Mouse (Mus musculus): ENCODE measurements around the gene Ltbr. TPM values are rescaled to one million over a fixed set of nuclear protein-coding genes. Genes with fewer than 3 reads are reported as not detected.
"Not testable (repeated sequence)": the region's sequence is repeated elsewhere in the genome, so short reads cannot be mapped to it uniquely, and the experiment has no call there.

Gene Ltbr
- total and polyA plus RNA-seq, 2 experiments from 2014 or later = 38.3 to 76.7 TPM

- WGBS = 51% methylated on average over 8 of the region's 8 CpGs
- Histone ChIP-seq H3K4me2 (ENCODE audit: low read depth, low read length) (no peak overlapping the region), H3K9ac (replicated peaks; ENCODE audit: low read depth, low read length) (no peak overlapping the region), H3K4me3 (ENCODE audit: low read depth, low read length) (no peak overlapping the region), H3K36me3 (replicated peaks; ENCODE audit: control insufficient read depth, insufficient read depth, low read length) (no peaks in the 10 kb centered on the region), H3K9me3 (replicated peaks; ENCODE audit: control insufficient read depth, low read length) (peaks cover 5% of the 10 kb centered on the region; the same call in 1 of the 2 replicates), H3K27me3 (ENCODE audit: control insufficient read depth, insufficient read depth, low read length) (no peaks in the 10 kb centered on the region), H3K4me1 (ENCODE audit: control insufficient read depth, insufficient read depth) (no peaks in the 10 kb centered on the region), H3K27ac (ENCODE audit: low read depth) (no peak overlapping the region)
- DNase-seq (ENCODE audit: low spot score) (no peak), ATAC-seq (ENCODE audit: insufficient read depth, low read depth) (no peak)
- no peak for TF ChIP-seq EP300 (IDR thresholded peaks at IDR 0.05; ENCODE audit: low read depth)
- TF ChIP-seq CTCF (IDR thresholded peaks at IDR 0.05; ENCODE audit: low read depth) = no peak
Observed at GRCm38 (mm10) chr6:125284250-125284649, 29.4 kb downstream of the Ltbr start.

- not testable (repeated sequence) for H3K9ac ChIP-seq (replicated peaks; ENCODE audit: low read depth, low read length); H3K27me3 ChIP-seq (ENCODE audit: control insufficient read depth, insufficient read depth, low read length); H3K4me2 ChIP-seq (ENCODE audit: low read depth, low read length); H3K9me3 ChIP-seq (replicated peaks; ENCODE audit: control insufficient read depth, low read length); DNase-seq (ENCODE audit: low spot score); H3K27ac ChIP-seq (ENCODE audit: low read depth); ATAC-seq (ENCODE audit: insufficient read depth, low read depth); H3K4me3 ChIP-seq (ENCODE audit: low read depth, low read length); H3K36me3 ChIP-seq (replicated peaks; ENCODE audit: control insufficient read depth, insufficient read depth, low read length); H3K4me1 ChIP-seq (ENCODE audit: control insufficient read depth, insufficient read depth)
- 73% methylated on average over 13 of the region's 13 CpGs for WGBS
Observed at GRCm38 (mm10) chr6:125282721-125283120, 31.0 kb downstream of the Ltbr start.

GRCm38 (mm10) chr6:125279729-125280128 is 34.0 kb downstream of the Ltbr start:
- WGBS = 62% methylated on average over 8 of the region's 8 CpGs
- no peaks in the 10 kb centered on the region for H3K27me3 ChIP-seq (ENCODE audit: control insufficient read depth, insufficient read depth, low read length)
- H3K4me1 ChIP-seq (ENCODE audit: control insufficient read depth, insufficient read depth) = no peaks in the 10 kb centered on the region
- DNase-seq (ENCODE audit: low spot score) (no peak), ATAC-seq (ENCODE audit: insufficient read depth, low read depth) (no peak)
- H3K4me3 ChIP-seq (ENCODE audit: low read depth, low read length) = no peak overlapping the region
- H3K36me3 ChIP-seq (replicated peaks; ENCODE audit: control insufficient read depth, insufficient read depth, low read length) = no peaks in the 10 kb centered on the region
- H3K4me2 ChIP-seq (ENCODE audit: low read depth, low read length) = no peak overlapping the region
- H3K9me3 ChIP-seq (replicated peaks; ENCODE audit: control insufficient read depth, low read length) = peaks cover 1% of the 10 kb centered on the region; the same call in 1 of the 2 replicates
- no peak overlapping the region for H3K9ac ChIP-seq (replicated peaks; ENCODE audit: low read depth, low read length)
- H3K27ac ChIP-seq (ENCODE audit: low read depth) = no peak overlapping the region
- TF ChIP-seq CTCF (IDR thresholded peaks at IDR 0.05; ENCODE audit: low read depth) = no peak
- TF ChIP-seq EP300 (IDR thresholded peaks at IDR 0.05; ENCODE audit: low read depth) = no peak

DNA sequence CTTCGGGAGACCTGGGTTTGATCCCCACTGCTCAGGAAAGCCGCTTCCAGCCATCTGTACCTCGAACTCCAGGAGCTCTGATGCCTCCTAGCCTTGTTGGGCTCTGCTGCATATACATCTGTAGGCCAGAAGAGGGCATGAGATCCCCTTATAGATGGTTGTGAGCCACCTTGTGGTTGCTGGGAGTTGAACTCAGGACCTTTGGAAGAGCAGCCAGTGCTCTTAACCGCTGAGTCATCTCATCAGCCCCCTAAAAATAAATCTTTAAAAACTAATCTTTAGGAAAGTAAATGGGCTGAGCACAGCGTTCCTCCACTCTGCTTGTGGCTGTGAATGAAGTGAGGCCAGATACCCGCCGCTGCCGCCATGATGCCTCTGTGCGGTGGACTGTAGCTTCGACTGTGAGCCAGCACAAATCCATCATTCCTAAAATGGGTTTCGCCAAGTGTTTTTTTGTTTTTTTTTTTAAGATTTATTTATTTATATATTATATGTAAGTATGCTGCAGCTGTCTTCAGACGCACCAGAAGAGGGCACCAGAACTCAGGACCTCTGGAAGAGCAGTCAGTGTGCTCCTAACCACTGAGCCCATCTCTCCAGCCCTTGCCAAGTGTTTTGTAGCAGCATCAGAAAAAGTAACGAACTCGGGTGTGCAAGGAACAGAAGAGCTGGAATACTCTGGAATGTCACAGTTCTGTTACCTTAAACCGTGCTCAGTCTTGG is 38.7 kb downstream of the Ltbr start:
- ATAC-seq (ENCODE audit: insufficient read depth, low read depth) (0 out of 2 replicates have a peak, but pooled peaks have one; percentile 32), DNase-seq (ENCODE audit: low spot score) (peak; percentile 43)
- Histone ChIP-seq H3K27me3 (ENCODE audit: control insufficient read depth, insufficient read depth, low read length) (no peaks in the 10 kb centered on the region), H3K4me3 (ENCODE audit: low read depth, low read length) (no peak overlapping the region), H3K9me3 (replicated peaks; ENCODE audit: control insufficient read depth, low read length) (no peaks in the 10 kb centered on the region), H3K9ac (replicated peaks; ENCODE audit: low read depth, low read length) (no peak overlapping the region), H3K4me2 (ENCODE audit: low read depth, low read length) (no peak overlapping the region), H3K27ac (ENCODE audit: low read depth) (no peak overlapping the region), H3K4me1 (ENCODE audit: control insufficient read depth, insufficient read depth) (no peaks in the 10 kb centered on the region), H3K36me3 (replicated peaks; ENCODE audit: control insufficient read depth, insufficient read depth, low read length) (no peaks in the 10 kb centered on the region)
- 55% methylated on average over 15 of the region's 15 CpGs for WGBS
- TF ChIP-seq CTCF (IDR thresholded peaks at IDR 0.05; ENCODE audit: low read depth) (peak; percentile 56), EP300 (IDR thresholded peaks at IDR 0.05; ENCODE audit: low read depth) (no peak)

- H3K4me2 ChIP-seq (ENCODE audit: low read depth, low read length) = no peak overlapping the region
Observed at GRCm38 (mm10) chr6:125272228-125272785, 41.4 kb downstream of the Ltbr start.

More at GRCm38 (mm10) chr6:125272228-125272785, 41.4 kb downstream of the Ltbr start:
- no peaks in the 10 kb centered on the region for H3K4me1 ChIP-seq (ENCODE audit: control insufficient read depth, insufficient read depth)
- DNase-seq (ENCODE audit: low spot score) (no peak), ATAC-seq (ENCODE audit: insufficient read depth, low read depth) (no peak)
- H3K36me3 ChIP-seq (replicated peaks; ENCODE audit: control insufficient read depth, insufficient read depth, low read length) = no peaks in the 10 kb centered on the region
- TF ChIP-seq EP300 (IDR thresholded peaks at IDR 0.05; ENCODE audit: low read depth) = no peak
- no peak for TF ChIP-seq CTCF (IDR thresholded peaks at IDR 0.05; ENCODE audit: low read depth)
- peak overlapping the region; percentile 52; the same call in 1 of the 2 replicates for H3K27ac ChIP-seq (ENCODE audit: low read depth)
- H3K9me3 ChIP-seq (replicated peaks; ENCODE audit: control insufficient read depth, low read length) = no peaks in the 10 kb centered on the region
- H3K4me3 ChIP-seq (ENCODE audit: low read depth, low read length) = no peak overlapping the region
- 72% methylated on average over 10 of the region's 10 CpGs for WGBS
- H3K27me3 ChIP-seq (ENCODE audit: control insufficient read depth, insufficient read depth, low read length) = no peaks in the 10 kb centered on the region
- H3K9ac ChIP-seq (replicated peaks; ENCODE audit: low read depth, low read length) = 0 out of 2 replicates have a peak overlapping the region, but pooled peaks have one; percentile 20

All from heart, postnatal 0 days (tissue).